Mouse (Mus musculus) leukemia stem cell, adult 10-12 weeks (primary cell): Measurements from ENCODE around the gene H1f0. TPM values are rescaled to one million over a fixed set of nuclear protein-coding genes. Genes with fewer than 3 reads are reported as not detected.

Experiments
- polyA plus RNA-seq: library from polyadenylated mRNA; stranded (reverse); fragments of >175 nt; gene quantifications from 2 replicates; pipeline ENCODE4 v1.2.3, GENCODE M21; 2012; ENCODE audit warnings: low replicate concordance

Gene H1f0
- polyA plus RNA-seq, result 32.8 and 70.9 TPM in 2 replicates

GRCm38 (mm10) chr15:79028237-79028738 is at the start of gene H1f0:
Gene H1f0 (plus strand): TSS chr15:79028450.

GRCm38 (mm10) chr15:79041585-79041984 is 13.3 kb downstream of the H1f0 start, which contains the start of gene Galr3:
Gene Galr3 (plus strand): TSS chr15:79041885.

GRCm38 (mm10) chr15:79062376-79063159 is 34.3 kb downstream of the H1f0 start, which contains the start of gene Ankrd54:
Gene Ankrd54 (minus strand): TSS chr15:79062893.

GRCm38 (mm10) chr15:79074913-79075532 is 46.8 kb downstream of the H1f0 start, which contains the start of gene Eif3l:
Gene Eif3l (plus strand): TSS chr15:79075179.

Other genes with a start within 250 kb of the H1f0 start
- gene Card10, start 225.4 kb upstream of the H1f0 start, polyA plus RNA-seq, result 0.91 and 3.5 TPM in 2 replicates
- 1.2 and 3.8 TPM in 2 replicates for gene Cdc42ep1, start 185.8 kb upstream of the H1f0 start, polyA plus RNA-seq
- not detected in 2 replicates for gene Lgals2, start 172.9 kb upstream of the H1f0 start, polyA plus RNA-seq
- 196 and 266 TPM in 2 replicates for gene Gga1, start 151.3 kb upstream of the H1f0 start, polyA plus RNA-seq
- gene Gm49510, start 128.8 kb upstream of the H1f0 start, polyA plus RNA-seq, result 2.8 and 3.6 TPM in 2 replicates
- 524 and 1,002 TPM in 2 replicates for gene Sh3bp1, start 128.7 kb upstream of the H1f0 start, polyA plus RNA-seq
- gene Pdxp, start 114.5 kb upstream of the H1f0 start, polyA plus RNA-seq, result 8.9 and 14.7 TPM in 2 replicates
- gene Lgals1, start 101.7 kb upstream of the H1f0 start, polyA plus RNA-seq, result 15.8 and 51.1 TPM in 2 replicates
- 17.2 and 18.8 TPM in 2 replicates for gene Nol12, start 93.5 kb upstream of the H1f0 start, polyA plus RNA-seq
- gene Triobp, start 80.7 kb upstream of the H1f0 start, polyA plus RNA-seq, result 91.0 and 129 TPM in 2 replicates
- 0.38 and 1.2 TPM in 2 replicates for gene Galr3, start 13.4 kb downstream of the H1f0 start, polyA plus RNA-seq
- gene Ankrd54, start 34.4 kb downstream of the H1f0 start, polyA plus RNA-seq, result 41.1 and 171 TPM in 2 replicates
- 8.7 and 44.6 TPM in 2 replicates for gene Eif3l, start 46.7 kb downstream of the H1f0 start, polyA plus RNA-seq
- gene Micall1, start 80.4 kb downstream of the H1f0 start, polyA plus RNA-seq, result 15.6 and 50.5 TPM in 2 replicates
- 65.9 and 87.9 TPM in 2 replicates for gene Polr2f, start 112.6 kb downstream of the H1f0 start, polyA plus RNA-seq
- gene 1700088E04Rik, start 112.8 kb downstream of the H1f0 start, polyA plus RNA-seq, result 1.7 TPM in 1 of 2 replicates, not detected in the other
- 0.42 TPM in 1 of 2 replicates, not detected in the other for gene Sox10, start 136.8 kb downstream of the H1f0 start, polyA plus RNA-seq
- 17.4 and 21.0 TPM in 2 replicates for gene Pick1, start 200.7 kb downstream of the H1f0 start, polyA plus RNA-seq
- gene Gm49486, start 200.9 kb downstream of the H1f0 start, polyA plus RNA-seq, result not detected in 2 replicates
- gene Slc16a8, start 226.3 kb downstream of the H1f0 start, polyA plus RNA-seq, result not detected in 2 replicates